Mouse (Mus musculus) thymus, postnatal 36 days (tissue): ENCODE measurements around the gene Carns1.

Experiments used
- DNase-seq, 2 experiments: peaks; one replicate each; pipeline ENCODE4 v3.0.0; 2022; ENCODE audit warnings: mixed read lengths in 2 of 2

The Carns1 gene

GRCm38 (mm10) chr19:4201291-4201909, 26.1 kb upstream of the Carns1 start, which contains the start of gene Rad9a:
Gene Rad9a (minus strand): TSS chr19:4201662.
- peak; percentile 96 to 97 for DNase-seq

- DNase-seq: no peak
These were observed 21.9 kb upstream of the Carns1 start for GRCm38 (mm10) chr19:4197180-4197579.

GRCm38 (mm10) chr19:4196548-4196947, 21.3 kb upstream of the Carns1 start:
- peak in 1 of 2 experiments; percentile 33 for DNase-seq

- DNase-seq: no peak
These were observed 20.8 kb upstream of the Carns1 start for GRCm38 (mm10) chr19:4196048-4196447.

- DNase-seq: no peak
These were observed 19.7 kb upstream of the Carns1 start for GRCm38 (mm10) chr19:4194776-4195650.

DNA sequence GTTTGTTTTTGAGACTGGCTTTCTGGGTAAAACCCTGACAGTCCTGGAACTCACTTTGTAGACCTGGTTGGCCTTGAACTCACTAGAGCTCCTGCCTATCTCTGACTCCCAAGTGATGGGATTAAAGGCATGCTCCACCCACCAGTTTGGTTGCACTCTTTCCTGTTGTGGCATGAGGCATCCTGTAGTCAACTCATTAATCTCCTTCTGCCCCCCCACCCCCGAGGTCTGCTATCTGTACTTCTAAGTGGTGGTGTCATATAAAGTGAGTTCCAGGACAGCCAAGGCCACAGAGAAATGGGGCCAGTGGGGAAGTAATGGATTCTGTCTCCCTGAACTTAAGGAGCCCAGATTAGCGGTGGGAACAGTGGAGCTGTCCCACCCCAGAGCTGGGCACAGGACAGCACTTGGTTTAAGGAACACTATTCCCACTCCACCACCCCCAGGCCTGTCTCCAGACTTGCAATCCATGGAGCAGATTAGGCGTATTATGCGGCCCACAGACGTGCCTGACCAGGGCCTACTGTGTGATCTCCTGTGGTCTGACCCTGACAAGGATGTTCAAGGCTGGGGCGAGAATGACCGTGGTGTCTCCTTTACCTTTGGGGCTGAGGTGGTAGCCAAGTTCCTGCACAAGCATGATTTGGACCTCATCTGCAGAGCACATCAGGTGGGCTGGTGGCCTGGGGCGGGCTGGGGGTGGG, 18.9 kb upstream of the Carns1 start:
- peak in 1 of 2 experiments; percentile 19 for DNase-seq

- peak in 1 of 2 experiments; percentile 24 for DNase-seq
These were observed 17.9 kb upstream of the Carns1 start for GRCm38 (mm10) chr19:4193129-4193528.

- no peak for DNase-seq
These were observed 17.1 kb upstream of the Carns1 start for GRCm38 (mm10) chr19:4192251-4192985.

- peak; percentile 97 to 99 for DNase-seq
These were observed 16.4 kb upstream of the Carns1 start, which contains the start of gene Ppp1ca for GRCm38 (mm10) chr19:4191528-4192250. Gene Ppp1ca (plus strand): TSS chr19:4192065.

DNA sequence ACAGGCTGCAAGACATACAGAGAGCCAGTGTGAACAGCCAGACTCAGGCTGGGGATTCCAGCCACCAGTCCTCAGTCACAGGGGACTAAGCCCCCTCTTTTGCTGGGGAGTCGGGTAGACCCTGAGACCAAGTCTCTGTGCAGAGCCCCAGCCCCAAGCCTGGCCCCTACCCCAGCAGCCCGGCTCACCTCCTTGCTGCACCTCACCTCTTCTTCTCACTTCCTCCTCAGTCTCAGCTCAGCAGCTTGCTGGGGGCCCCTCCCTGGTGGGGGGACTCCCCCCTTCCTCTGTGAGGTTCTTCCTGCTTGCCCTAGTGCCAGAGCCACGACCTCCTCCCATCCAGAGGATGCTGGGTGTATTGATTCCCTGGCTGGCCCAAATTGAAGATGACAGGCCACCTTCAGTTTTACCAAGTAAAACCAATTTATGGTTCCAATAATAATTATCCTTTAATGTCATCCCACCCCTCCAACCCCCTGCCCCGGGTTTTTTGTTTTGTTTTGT, 15.6 kb upstream of the Carns1 start, which contains the start of gene Tbc1d10c:
TSS of gene Tbc1d10c (minus strand) at position 454 of the 504 bp plus-strand sequence.
- peak; percentile 88 to 96 for DNase-seq

- DNase-seq: peak; percentile 47 to 62
These were observed 13.9 kb upstream of the Carns1 start for GRCm38 (mm10) chr19:4189051-4189620.

- no peak for DNase-seq
These were observed 12.0 kb upstream of the Carns1 start for GRCm38 (mm10) chr19:4187303-4187702.

- DNase-seq: peak; percentile 84 to 88
These were observed 10.0 kb upstream of the Carns1 start for GRCm38 (mm10) chr19:4184976-4185975.

- DNase-seq: no peak
These were observed 8.4 kb upstream of the Carns1 start for GRCm38 (mm10) chr19:4183689-4184088.

- DNase-seq: no peak
These were observed 6.6 kb upstream of the Carns1 start for GRCm38 (mm10) chr19:4181892-4182291.

DNA sequence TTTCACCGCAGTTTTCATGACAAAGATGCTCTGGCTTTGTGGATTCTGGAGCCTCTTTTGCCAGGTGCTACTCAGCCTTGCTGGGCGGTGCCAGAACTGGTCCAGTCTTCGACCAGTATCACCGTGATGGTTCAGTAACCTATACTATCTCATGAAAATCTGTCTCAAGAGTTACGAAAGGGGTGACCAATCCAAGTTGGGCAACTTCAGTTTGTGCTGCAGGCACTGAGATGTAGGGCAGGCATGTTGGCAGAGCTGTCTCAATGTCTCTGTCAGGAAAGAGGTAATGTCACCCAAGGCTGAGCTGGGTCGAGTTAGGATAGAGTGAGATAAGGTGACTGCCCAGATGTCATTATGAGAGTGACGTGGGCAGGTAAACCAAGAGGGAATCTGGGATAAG, 5.1 kb upstream of the Carns1 start:
- DNase-seq: no peak

GRCm38 (mm10) chr19:4172925-4173324, 2.4 kb downstream of the Carns1 start:
- no peak for DNase-seq

DNA sequence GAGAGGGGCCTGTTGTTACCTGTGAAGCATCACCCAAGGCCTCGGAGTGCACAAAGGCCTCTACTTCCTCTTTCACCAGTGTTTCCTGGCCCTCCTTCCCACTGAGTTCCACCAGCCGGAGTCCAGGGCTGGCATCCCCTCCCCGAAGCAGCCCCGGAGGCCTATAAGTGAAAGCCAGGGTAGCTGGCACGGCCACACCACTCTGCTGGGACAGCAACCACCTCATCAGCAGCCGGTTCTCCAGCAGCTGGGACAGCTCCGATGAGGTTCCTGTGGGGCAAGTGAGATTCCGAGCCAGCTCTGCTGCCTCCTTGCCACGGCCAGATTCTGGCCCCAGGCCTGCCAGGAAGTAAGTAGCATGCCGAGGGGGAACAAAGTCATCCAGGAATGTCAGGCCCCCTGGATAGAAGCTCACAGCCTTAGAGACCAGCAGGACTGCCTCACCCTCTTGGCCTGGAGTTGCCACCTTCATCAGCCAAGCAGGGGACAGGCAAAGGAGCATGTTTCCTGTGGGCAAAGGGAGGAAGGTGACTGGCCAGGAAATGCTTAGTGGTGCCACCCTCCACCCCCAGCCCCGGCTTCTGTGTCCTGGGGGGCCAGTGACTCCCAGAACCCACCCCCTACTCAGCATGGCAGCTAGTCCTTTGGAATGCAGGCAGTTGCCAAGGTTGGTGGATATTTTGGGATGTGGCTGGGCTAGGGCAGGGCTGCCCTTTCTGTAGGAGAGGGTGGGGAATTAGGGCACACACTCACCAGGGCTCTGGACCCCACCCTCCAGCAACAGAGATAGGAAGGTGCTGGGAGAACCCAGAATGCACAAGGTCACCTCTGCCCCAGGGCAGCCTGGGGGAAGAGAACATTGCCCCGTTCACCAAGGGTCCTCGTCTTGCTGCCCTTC, 3.6 kb downstream of the Carns1 start:
- no peak for DNase-seq
